Mouse (Mus musculus): ENCODE measurements around the gene Megf9. TPM values are rescaled to one million over a fixed set of nuclear protein-coding genes. Genes with fewer than 3 reads are reported as not detected.

The Megf9 gene
- total RNA-seq, 2 experiments from 2014 or later, result 104 to 113 TPM

GRCm38 (mm10) chr4:70528622-70529021, 6.2 kb downstream of the Megf9 start:
- DNase-seq (ENCODE audit: low spot score in 2 of 2), result no peak

GRCm38 (mm10) chr4:70523346-70523745, 11.4 kb downstream of the Megf9 start:
- no peak for DNase-seq (ENCODE audit: low spot score in 2 of 2)

- no peak for DNase-seq (ENCODE audit: low spot score in 2 of 2)
These were observed 13.1 kb downstream of the Megf9 start for GRCm38 (mm10) chr4:70521506-70522292.

- peak; percentile 55 for DNase-seq (ENCODE audit: low spot score in 2 of 2)
These were observed 17.1 kb downstream of the Megf9 start for GRCm38 (mm10) chr4:70517646-70518045.

GRCm38 (mm10) chr4:70516289-70516688, 18.5 kb downstream of the Megf9 start:
- no peak for DNase-seq (ENCODE audit: low spot score in 2 of 2)

GRCm38 (mm10) chr4:70515514-70515913, 19.3 kb downstream of the Megf9 start:
- no peak for DNase-seq (ENCODE audit: low spot score in 2 of 2)

GRCm38 (mm10) chr4:70509987-70510386, 24.8 kb downstream of the Megf9 start:
- no peak for DNase-seq (ENCODE audit: low spot score in 2 of 2)

- no peak for DNase-seq (ENCODE audit: low spot score in 2 of 2)
These were observed 25.2 kb downstream of the Megf9 start for GRCm38 (mm10) chr4:70509565-70509964.

- DNase-seq (ENCODE audit: low spot score in 2 of 2), result no peak
These were observed 26.6 kb downstream of the Megf9 start for GRCm38 (mm10) chr4:70508207-70508606.

GRCm38 (mm10) chr4:70505951-70506350, 28.8 kb downstream of the Megf9 start:
- DNase-seq (ENCODE audit: low spot score in 2 of 2), result no peak

GRCm38 (mm10) chr4:70503827-70504226, 31.0 kb downstream of the Megf9 start:
- DNase-seq (ENCODE audit: low spot score in 2 of 2), result no peak

- DNase-seq (ENCODE audit: low spot score in 2 of 2), result peak; percentile 22 to 46
These were observed 35.5 kb downstream of the Megf9 start for GRCm38 (mm10) chr4:70499285-70499684.

GRCm38 (mm10) chr4:70496978-70497377, 37.8 kb downstream of the Megf9 start:
- no peak for DNase-seq (ENCODE audit: low spot score in 2 of 2)

- DNase-seq (ENCODE audit: low spot score in 2 of 2), result no peak
These were observed 45.0 kb downstream of the Megf9 start for GRCm38 (mm10) chr4:70489792-70490191.

- no peak for DNase-seq (ENCODE audit: low spot score in 2 of 2)
These were observed 46.4 kb downstream of the Megf9 start for GRCm38 (mm10) chr4:70488415-70488814.

GRCm38 (mm10) chr4:70484134-70484533, 50.7 kb downstream of the Megf9 start:
- no peak for DNase-seq (ENCODE audit: low spot score in 2 of 2)

GRCm38 (mm10) chr4:70481931-70482330, 52.9 kb downstream of the Megf9 start:
- no peak for DNase-seq (ENCODE audit: low spot score in 2 of 2)

- DNase-seq (ENCODE audit: low spot score in 2 of 2), result no peak
These were observed 63.4 kb downstream of the Megf9 start for GRCm38 (mm10) chr4:70471398-70471797.

GRCm38 (mm10) chr4:70465921-70466689, 68.7 kb downstream of the Megf9 start:
- no peak for DNase-seq (ENCODE audit: low spot score in 2 of 2)

- DNase-seq (ENCODE audit: low spot score in 2 of 2), result no peak
These were observed 71.5 kb downstream of the Megf9 start for GRCm38 (mm10) chr4:70463302-70463701.

GRCm38 (mm10) chr4:70461416-70461815, 73.4 kb downstream of the Megf9 start:
- no peak for DNase-seq (ENCODE audit: low spot score in 2 of 2)

- no peak for DNase-seq (ENCODE audit: low spot score in 2 of 2)
These were observed 82.6 kb downstream of the Megf9 start for GRCm38 (mm10) chr4:70452161-70452560.
